Mouse (Mus musculus): Measurements from ENCODE around the gene Rec8.
A peak's percentile ranks its signal among the peaks of the same experiment; 100 is the strongest.

Rec8 gene

GRCm38 (mm10) chr14:55617822-55618221 lies at the start of gene Rec8:
Gene Rec8 (plus strand): TSS chr14:55618037.
- no peak for DNase-seq (ENCODE audit: low read depth, low spot score)

- no peak for DNase-seq (ENCODE audit: low read depth, low spot score)
Observed at GRCm38 (mm10) chr14:55570588-55570987, 47.2 kb upstream of the Rec8 start.

- no peak for DNase-seq (ENCODE audit: low read depth, low spot score)
Observed at GRCm38 (mm10) chr14:55571760-55572159, 46.1 kb upstream of the Rec8 start.

- DNase-seq (ENCODE audit: low read depth, low spot score), result no peak
Observed at GRCm38 (mm10) chr14:55575302-55575701, 42.5 kb upstream of the Rec8 start, which contains the start of gene Fitm1. Gene Fitm1 (plus strand): TSS chr14:55575617.

DNA sequence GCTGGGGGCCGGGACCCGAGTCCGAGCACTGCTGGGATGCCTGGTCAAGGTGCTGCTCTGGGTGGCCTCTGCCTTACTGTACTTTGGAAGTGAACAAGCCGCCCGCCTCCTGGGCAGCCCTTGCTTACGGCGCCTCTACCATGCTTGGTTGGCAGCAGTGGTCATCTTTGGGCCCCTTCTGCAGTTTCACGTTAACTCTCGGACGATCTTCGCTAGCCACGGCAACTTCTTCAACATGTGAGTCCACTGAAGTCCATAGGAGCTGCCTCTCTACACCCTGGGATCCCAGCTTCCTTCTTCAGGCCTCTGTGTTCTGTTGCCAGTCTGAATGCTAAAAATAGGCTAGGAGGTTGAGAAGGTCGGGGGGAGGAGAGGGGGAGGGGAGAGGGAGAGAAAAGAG lies 42.1 kb upstream of the Rec8 start:
- DNase-seq (ENCODE audit: low read depth, low spot score), result no peak

DNA sequence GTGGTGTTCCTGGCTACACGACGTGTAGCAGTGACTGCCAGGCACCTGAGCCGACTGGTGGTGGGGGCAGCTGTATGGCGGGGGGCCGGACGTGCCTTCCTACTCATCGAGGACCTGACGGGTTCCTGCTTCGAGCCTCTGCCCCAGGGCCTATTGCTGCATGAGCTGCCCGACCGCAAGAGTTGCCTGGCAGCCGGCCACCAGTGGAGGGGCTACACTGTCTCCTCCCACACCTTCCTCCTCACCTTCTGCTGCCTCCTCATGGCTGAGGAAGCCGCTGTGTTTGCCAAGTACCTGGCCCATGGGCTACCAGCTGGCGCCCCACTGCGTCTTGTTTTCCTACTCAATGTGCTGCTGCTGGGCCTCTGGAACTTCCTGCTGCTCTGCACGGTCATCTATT lies 41.5 kb upstream of the Rec8 start:
- DNase-seq (ENCODE audit: low read depth, low spot score), result no peak

DNA sequence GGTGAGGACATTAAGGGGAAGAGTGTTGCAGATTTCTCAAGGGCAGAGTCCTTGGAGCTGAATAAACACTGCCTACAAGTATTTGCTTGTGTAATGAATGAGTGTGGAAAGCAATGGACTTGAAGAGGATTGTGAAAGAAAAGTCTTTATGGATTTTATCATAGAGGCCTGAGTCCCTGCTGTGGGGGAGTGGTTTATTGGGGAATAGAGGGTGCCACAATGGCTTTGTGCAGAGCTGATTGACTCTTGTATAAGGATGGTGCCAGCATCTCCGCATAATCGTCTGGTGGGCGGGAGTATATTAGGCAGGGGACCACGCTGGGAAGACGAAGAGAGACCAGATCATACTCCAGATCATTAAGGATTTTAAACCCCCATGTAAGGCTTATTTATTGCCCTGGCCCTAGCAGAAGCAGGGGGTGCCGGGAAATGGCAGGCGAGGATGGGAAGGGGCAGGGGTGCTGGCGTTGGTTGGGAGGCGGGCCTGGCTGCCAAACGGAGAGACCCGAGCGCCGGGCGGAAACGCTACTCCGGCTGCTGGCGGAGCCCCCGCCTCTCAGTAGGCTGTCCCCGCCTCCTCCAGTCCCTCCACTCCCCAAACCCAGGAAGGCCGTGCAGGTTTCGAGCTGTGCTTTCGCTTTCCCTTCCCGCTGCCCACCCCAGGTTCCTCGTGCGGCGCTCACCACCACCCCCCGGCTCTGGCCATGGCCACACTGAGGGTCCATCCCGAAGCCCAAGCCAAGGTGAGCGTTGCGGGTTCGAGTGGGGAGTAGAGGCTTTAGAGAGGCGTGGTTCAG lies 39.8 kb upstream of the Rec8 start, which contains the start of gene Psme1:
Psme1 (plus strand) TSS at position 253 of the 797 bp plus-strand sequence.
- DNase-seq (ENCODE audit: low read depth, low spot score), result peak; percentile 92

- DNase-seq (ENCODE audit: low read depth, low spot score), result peak; percentile 82
Observed at GRCm38 (mm10) chr14:55578668-55579269, 39.1 kb upstream of the Rec8 start.

- DNase-seq (ENCODE audit: low read depth, low spot score), result no peak
Observed at GRCm38 (mm10) chr14:55579511-55580496, 38.0 kb upstream of the Rec8 start.

- no peak for DNase-seq (ENCODE audit: low read depth, low spot score)
Observed at GRCm38 (mm10) chr14:55580731-55581130, 37.1 kb upstream of the Rec8 start.

DNA sequence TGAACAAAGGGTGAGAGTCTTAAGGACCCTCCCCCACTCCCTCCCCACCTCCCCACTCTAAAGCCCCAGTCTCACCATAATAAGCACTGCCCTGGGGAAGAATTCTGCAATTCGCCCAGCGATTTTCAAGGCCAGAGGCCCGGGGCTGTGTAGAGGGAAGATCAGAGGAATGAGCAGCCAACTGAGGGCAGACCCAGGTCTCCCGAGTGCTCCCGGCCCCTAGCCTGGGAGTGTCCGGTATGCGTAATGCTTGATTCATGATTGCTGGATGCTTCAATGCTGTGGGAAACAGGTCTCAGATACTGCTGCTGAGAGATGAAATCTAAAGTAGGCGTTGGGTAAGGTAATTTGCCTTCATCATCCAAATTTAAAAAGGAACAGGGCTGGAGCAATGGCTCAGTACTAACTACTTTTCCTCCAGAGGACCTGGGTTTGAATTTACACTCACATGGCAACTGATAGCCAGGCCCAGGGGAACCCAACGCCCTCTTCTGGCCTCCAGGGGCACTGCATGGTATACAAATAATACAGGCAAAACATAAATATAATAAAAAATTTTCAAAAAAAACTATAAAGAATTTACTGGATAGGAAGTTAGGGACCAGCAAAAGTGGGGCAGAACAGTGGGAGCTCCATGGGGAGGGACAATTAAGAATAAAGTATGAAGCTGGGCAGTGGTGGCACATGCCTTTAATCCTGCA lies 35.7 kb upstream of the Rec8 start:
- DNase-seq (ENCODE audit: low read depth, low spot score), result peak; percentile 47

- DNase-seq (ENCODE audit: low read depth, low spot score), result peak; percentile 35
Observed at GRCm38 (mm10) chr14:55584303-55584701, 33.5 kb upstream of the Rec8 start.

- peak; percentile 91 for DNase-seq (ENCODE audit: low read depth, low spot score)
Observed at GRCm38 (mm10) chr14:55584702-55585565, 32.9 kb upstream of the Rec8 start, which contains the start of gene Emc9. Gene Emc9 (minus strand): TSS chr14:55585302.

DNA sequence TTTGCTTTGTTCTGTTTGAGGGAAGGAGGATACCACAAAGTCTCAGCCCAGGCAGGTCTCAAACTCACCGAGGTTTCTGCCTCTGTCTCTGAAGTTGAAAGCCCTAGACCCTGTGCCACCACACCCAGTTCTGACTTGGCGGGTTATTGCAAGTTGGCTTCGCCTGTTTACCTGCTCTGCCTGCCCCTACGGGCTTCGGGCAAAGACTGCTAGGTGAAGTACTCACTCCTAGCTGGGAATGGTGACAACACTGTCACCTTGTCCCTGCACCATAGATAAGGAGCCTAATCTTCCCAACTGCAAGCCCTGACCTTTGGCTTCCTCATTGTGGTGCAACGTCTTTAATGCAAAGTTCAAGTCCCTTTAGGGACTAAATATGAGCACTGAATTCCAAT lies 32.3 kb upstream of the Rec8 start:
- DNase-seq (ENCODE audit: low read depth, low spot score), result no peak

DNA sequence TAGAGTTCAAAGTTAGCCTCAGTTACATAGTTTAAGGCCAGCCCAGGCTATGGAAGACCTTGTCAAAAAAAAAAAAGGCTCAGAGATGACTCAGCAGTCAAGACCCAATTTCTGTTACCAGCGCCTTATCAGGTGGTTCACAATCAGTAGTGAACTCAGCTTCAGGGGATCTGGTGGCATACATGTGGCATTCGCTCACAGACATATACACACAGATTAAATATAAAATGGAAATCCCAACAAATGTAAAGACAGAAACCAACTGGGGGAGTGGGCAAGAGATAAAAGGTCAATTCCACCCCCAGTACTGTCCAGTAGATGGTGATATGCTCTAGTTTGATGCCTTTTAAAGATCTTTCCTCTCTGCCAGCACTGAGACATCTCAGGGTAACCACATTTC lies 31.7 kb upstream of the Rec8 start:
- DNase-seq (ENCODE audit: low read depth, low spot score), result peak; percentile 33

GRCm38 (mm10) chr14:55589271-55589670 lies 28.6 kb upstream of the Rec8 start:
- DNase-seq (ENCODE audit: low read depth, low spot score), result no peak

- DNase-seq (ENCODE audit: low read depth, low spot score), result peak; percentile 75
Observed at GRCm38 (mm10) chr14:55589771-55590448, 27.9 kb upstream of the Rec8 start.

GRCm38 (mm10) chr14:55590748-55591330 lies 27.0 kb upstream of the Rec8 start, which contains the start of gene Psme2:
Gene Psme2 (minus strand): TSS chr14:55591113.
- peak; percentile 95 for DNase-seq (ENCODE audit: low read depth, low spot score)

DNA sequence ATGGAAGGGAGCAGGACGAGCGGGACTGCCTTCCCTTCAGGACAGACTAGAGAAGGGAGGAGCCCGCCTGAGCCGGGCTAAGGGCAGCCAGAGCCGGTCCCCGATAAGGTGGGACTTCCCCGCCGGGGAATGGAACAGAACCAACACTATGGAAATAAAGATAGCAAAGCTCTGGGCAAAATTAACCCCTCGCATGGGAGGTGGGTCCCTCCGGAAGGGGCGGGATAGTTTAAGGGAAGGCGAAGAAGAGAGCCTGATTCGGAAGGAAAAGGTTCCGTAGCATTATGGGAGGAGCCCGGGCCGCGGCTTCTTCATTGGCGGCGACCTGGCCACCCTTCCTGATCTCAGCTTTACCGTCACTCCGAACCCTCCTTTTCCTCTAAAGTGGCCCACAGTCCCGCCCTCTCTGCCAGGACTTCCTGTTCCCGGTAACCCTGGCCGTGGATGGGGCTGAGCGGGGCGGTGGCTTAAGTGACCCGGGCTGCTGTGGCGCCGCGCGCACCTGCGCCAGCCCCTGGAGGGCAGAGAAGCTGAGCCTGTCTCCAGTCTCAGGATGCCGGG lies 26.4 kb upstream of the Rec8 start, which contains the start of gene Rnf31:
Rnf31 (plus strand) TSS at position 378 of the 561 bp plus-strand sequence.
- DNase-seq (ENCODE audit: low read depth, low spot score), result peak; percentile 96
